Mouse (Mus musculus) urinary bladder, postnatal 25 days (tissue): Measurements from ENCODE around the gene Plekha5.

Experiments
- DNase-seq: peaks from one replicate; pipeline ENCODE4 v3.0.0; 2022; ENCODE audit warnings: low spot score

Gene Plekha5

DNA sequence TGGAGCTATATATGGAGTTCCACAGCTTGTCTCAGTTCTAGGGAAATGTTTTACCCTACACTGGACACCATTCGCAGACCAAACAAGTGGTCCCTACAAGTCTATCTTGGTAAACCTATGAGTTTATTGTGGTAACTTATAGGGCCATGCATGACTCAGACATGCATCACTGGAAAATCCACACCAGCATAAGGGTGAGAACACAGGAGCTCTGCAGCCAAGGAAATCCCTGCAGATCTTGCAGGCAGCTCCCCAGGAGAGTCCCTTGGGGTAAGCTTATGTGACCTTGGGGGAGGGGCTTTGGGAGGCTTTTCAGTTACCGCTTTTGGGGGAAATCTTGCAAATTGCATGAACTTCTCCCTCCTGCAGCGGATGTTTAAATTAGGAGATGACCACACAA lies 190.0 kb downstream of the Plekha5 start:
- DNase-seq = no peak

DNA sequence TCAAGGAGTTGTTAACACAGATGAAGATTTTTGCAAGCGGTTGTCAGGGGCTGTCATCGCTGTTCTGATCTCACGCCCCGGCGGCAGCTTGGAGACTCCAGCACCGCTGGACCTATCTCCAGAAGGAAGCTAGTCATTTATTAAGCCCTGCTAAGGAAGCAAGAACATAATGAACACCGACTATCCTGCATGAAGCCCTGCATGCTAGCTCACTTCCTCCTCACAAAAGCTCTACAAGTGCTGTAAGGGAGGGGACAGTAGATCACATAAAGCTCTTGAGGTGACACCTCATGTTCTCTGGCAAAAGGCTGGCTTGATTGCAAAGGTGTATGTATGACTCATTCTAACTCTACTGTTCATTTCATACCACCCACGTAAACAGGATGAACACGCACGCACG lies 190.9 kb downstream of the Plekha5 start:
- no peak for DNase-seq

DNA sequence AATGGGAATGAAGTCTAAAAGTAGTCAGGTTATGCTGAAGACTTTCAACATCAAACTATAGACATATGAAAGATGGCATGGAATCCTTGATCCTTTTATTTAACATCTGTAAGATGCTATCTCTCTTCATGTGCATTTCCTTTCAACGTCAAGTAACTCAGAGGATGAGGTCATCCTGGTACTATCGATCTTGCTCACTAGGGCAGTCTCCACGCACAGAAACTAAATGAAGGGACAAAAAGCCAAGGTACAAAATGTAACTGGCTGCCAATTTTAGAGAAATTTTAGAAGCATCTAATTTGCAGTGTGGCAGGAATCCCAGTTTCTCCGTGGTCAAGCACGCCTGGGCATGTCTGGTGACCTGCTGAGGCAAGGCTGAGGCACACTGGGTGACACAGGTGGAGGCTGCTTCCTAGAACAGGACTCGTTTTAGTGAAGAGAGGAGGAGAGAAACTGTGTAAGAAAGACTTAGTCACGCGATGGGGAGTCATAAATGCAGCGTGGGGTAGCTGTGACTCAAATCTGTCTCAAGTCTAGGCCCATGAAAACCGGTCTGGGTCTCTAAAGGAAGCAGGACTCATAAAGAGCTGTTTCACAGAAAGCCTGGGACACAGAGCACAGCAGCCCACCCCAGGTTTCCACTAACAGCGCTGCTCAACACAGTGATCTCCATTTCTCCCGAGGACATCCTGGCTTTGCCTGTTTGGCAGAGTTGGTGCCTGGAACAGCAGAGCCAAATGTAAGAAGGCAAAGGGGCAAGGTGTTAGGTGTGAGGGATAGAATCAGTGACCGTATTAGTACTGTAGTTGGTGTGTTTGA lies 196.9 kb downstream of the Plekha5 start:
- DNase-seq = peak; percentile 68

DNA sequence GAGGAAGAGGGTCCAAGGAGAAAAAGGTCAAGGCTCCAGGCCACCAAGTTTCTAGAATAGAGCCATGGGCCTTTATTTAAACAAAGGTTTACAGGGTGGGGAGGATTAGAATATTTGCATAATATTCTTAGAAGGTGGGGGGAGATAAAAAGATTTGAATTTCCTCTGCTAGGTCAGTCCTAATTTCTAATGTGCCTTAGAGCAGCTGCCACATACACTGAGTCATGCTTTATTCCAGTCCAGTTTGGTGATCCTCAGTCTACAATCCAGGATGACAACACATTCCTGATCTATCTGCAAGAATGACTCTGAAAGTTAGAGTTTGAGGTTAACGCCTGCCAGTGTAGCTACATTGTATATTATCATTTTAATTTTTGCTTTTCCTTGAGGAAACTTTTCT lies 197.8 kb downstream of the Plekha5 start:
- no peak for DNase-seq

DNA sequence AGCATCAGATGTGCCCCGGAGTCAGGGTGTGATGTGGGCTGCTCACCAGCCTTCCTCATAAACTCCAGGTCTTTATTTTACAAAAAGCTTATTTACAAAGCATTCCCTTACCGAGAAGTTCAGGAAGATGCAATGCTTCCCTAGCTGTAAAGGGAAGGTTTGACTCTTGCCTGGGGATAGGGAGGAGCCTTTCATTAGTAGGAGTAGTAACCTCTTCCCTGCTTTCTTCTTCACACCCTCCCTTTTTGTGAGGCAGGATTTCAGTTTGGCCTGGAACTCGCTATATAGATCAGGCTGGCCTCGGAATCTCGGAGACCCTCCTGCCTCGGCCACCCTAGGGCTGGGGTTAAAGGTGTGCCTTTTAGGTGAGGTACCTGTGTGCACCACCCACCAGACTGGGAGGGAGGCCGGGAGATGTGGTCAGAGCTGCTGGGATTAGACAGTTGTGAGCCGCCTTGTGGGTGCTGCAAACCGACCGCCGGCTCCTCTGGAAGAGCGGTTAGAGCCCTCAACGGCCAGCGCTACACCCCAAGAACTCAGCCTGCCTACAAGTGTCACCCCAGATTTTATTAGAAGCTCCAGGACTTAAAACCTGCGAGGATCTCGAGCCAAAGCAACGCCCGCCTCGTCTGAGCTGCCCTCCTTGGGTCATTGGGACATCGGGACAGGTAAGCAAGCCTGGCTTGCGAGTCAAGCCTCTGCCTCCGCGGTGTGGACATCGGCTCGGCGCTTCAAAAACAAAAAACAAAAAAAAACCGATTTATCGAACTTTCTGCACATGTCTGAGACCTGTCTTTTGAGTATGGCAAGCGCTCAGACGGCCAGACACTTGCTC lies 198.8 kb downstream of the Plekha5 start, which contains the start of gene Aebp2:
Gene Aebp2, plus strand, starts transcription at position 273 of the 835 bp plus-strand sequence.
- DNase-seq = peak; percentile 33

DNA sequence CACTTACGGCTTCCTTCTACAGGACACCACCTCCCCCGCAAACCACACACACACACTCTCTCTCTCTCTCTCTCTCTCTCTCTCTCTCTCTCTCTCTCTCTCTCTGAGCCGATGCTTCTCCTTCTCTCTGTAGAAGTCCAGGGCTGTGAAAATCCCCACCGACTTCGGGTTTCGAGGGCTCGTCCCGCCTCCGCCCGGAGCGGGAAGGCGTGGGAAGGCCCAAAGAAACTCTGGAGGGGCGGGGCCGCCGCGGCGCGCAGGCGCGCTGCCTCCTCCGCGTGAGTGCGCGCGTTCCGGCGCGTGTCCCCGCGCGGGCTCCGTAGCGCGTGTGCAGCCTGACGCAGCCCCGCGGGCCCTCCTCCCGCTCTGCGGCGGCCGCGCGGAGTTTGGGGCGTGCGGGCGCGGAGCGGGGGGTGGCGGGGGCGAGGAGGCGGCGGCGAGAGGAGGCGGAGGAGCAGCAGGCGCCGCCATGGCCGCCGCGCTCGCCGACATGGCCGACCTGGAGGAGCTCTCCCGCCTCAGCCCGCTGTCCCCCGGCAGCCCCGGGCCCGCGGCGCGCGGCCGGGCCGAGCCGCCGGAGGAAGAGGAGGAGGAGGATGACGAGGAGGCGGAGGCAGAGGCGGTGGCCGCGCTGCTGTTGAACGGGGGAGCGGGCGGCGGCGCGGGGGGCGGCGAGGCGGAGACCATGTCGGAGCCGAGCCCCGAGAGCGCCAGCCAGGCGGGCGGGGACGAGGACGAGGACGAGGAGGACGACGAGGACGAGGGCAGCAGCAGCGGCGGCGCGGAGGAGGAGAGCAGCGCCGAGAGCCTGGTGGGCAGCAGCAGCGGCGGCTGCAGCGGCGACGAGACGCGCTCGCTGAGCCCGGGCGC lies 199.6 kb downstream of the Plekha5 start:
- peak; percentile 96 for DNase-seq

DNA sequence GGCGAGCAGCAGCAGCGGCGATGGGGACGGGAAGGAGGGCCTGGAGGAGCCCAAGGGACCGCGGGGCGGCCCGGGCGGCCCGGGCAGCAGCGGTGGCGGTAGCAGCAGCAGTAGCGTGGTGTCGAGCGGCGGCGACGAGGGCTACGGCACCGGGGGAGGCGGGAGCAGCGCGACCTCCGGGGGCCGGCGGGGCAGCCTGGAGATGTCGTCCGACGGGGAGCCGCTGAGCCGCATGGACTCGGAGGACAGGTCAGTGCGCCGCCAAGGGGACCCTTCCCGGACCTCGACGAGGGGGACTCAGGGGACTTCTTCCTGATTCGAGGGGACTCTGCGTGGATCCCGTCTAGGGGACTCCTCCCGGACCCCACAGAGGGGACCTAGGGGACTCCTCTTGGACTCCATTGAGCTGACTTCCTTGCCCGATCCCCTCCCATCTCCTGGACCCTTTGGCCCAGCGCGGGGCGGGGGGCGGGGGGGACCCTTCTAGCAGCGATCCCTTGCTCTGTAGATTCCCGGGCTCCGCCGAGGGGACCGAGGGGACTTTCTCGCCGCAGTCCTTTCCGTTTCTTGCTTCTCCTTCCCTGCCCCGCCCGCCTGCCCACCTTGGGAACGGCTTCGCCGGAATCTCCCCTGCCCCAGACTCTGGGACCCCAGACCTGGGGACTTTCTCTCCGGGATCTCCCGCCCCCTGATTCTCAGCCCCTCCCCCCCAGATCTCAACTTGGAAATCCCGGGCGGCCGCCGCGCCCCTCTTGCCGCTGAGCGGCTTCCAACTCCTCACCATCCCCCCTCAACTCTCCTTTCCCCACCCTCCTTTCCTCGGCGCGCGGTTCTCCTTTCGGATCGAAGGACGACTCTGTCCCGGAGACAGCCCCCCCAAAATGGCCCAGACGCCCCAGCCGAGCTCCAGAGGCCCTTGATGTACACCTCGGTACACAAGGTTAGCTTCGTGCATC lies 200.5 kb downstream of the Plekha5 start:
- DNase-seq = peak; percentile 37

DNA sequence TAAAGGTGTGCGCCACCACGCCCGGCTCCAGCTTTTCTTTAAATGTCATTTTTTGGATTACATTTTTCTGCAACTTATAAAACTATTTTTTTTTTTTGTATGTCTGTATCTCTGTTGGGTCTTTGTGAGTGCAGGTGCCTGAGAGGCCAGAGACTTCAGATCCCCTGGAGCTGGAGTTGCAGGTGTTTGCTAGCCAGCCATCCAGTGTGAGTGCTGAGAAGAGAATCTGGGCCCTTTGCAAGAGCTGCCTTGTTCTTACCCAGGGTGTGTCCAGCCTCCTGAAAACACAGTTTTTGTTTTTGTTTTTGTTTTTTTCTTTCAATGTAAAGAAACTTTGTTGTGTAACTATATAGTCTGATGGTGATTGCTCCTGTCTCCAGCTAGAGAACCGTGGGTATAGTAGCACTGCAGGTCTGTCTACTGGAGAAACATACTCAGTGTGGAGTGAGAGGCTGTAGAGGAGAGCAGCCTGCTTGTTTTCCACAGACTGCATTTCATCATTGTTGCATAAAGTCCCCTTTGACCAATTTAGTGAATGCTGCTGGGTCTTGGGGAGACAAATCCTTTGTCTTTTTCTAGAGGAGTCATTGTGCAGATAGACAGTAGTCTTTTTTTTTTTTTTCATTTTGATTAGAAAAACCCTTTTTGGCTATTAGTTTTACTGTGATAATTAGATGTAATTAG lies 205.5 kb downstream of the Plekha5 start:
- DNase-seq = no peak

DNA sequence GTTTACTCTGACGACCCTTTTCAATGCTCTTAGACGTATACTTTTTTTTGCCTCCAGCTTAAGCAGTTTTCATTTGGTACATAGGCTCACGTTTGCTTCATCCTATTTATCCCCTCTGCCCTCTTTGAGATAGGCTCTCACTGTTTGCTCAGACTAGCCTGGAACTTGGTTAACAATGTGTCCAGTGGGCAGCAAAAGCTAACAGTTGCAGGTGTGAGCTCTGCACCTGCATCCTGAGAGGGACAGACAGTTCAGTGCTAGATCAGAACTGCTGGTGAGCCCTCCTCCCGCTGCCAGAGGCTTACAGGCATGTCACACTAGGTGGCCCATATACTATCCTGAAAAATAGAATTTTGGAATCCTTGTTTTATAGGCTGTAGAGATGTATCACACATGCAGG lies 206.5 kb downstream of the Plekha5 start:
- no peak for DNase-seq

DNA sequence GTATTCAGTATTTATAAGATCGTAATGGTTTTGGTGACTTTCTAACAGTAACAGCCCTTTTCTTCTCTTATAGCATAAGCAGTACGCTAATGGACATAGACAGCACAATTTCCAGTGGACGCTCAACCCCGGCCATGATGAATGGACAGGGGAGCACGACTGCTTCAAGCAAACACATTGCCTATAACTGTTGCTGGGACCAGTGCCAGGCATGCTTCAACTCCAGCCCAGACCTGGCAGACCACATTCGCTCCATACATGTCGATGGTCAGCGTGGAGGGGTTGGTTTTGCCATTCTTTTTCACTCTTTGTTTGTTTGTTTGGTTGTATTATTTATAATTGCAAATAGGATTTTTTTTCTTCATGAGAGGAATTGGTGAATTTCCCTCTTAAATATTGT lies 209.8 kb downstream of the Plekha5 start:
- DNase-seq = no peak

DNA sequence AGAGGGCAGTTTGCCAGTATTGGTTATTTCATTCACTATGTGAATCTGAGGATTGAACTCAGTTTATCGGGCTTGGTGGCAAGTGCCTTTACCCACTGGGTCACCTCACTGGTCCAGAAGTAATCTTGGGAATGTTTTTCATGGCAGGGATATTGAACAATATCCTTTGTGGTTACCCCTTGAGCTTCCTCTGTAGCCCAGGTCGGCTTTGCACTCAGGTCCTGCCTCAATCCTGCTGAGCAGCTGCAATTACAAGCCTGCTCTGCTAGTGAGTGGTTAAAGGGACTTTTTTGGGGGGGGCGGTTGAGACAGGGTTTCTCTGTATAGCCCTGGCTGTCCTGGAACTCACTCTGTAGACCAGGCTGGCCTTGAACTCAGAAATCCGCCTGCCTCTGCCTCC lies 212.4 kb downstream of the Plekha5 start:
- DNase-seq = no peak

DNA sequence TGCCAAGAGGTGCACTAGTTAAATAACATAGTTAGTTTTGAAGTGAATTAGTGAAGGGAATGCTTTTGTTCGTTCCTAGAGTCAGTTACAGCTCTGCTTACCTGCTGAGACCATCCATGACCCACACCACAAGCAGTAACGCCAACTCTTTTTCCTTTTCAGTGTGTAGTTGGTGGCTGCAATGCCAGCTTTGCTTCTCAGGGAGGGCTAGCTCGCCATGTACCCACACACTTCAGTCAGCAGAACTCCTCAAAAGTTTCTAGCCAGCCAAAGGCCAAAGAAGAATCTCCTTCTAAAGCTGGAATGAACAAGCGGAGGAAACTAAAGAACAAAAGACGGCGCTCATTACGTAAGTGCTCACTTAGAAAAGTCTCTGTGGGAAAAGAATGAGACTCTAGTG lies 218.2 kb downstream of the Plekha5 start:
- no peak for DNase-seq

DNA sequence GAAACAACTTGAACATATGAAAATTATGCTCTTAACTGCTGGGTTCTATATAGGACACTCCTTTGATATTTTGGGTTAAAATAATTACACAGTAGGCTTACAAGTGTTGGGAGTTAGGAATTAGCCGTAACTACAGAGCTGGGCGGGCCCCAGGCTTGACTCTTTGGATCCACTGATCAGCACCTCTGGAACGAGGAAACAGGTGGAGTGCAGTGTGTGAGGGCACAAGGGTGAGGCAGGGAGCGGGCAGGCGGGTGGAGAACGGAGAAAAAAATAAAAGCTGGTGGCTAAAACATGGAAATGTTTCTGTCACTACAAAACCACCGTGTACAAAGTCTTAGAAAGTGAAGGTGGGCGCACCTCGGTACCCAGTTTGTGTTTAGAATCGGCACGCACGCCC lies 218.8 kb downstream of the Plekha5 start:
- no peak for DNase-seq

DNA sequence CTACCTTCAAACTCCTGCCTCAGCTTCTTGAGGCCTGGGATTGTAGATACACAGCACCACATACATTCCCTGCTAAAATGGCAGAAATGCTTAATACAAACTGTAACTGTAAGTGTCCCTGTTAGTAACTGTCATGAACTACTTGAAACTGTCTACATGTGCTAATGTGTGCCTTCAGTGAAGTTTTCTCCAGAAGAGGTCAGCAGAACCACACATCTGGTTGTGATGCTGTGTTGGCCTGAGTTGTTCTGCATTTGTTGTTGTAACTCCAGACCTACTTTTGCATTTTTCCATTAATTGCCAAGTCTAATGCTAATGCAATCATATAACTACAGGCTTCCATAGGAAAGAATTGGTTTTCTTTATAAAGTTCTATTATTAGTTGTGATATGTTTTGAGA lies 222.1 kb downstream of the Plekha5 start:
- DNase-seq = no peak
